Mouse (Mus musculus) skeletal muscle tissue, postnatal 0 days (tissue): ENCODE measurements around the gene 2610507B11Rik. TPM values are rescaled to one million over a fixed set of nuclear protein-coding genes. Genes with fewer than 3 reads are reported as not detected.

Experiments used
- polyA plus RNA-seq: library from polyadenylated mRNA; unstranded; fragments of >200 nt; fragmentation: Nextera tagmentation; extraction: Ambion mirVana; gene quantifications from 2 replicates; pipeline ENCODE4 v1.2.1, GENCODE M21; 2015

Gene 2610507B11Rik
- polyA plus RNA-seq, result 46.6 and 58.7 TPM in 2 replicates

GRCm38 (mm10) chr11:78261380-78262352, at the start of gene 2610507B11Rik:
2610507B11Rik (plus strand) TSS chr11:78261752.

GRCm38 (mm10) chr11:78245627-78246317, 15.8 kb upstream of the 2610507B11Rik start, which contains the start of the genes Sdf2 and Supt6:
Sdf2 (plus strand) TSS chr11:78245746.
Supt6 (minus strand) TSS chr11:78245987.

GRCm38 (mm10) chr11:78290654-78291053, 29.1 kb downstream of the 2610507B11Rik start, which contains the start of gene BC030499:
BC030499 (plus strand) TSS chr11:78290841.

GRCm38 (mm10) chr11:78301357-78302084, 40.0 kb downstream of the 2610507B11Rik start, which contains the start of gene Spag5:
Spag5 (plus strand) TSS chr11:78301529.

GRCm38 (mm10) chr11:78322860-78323259, 61.3 kb downstream of the 2610507B11Rik start, which contains the start of gene Aldoc:
Aldoc (plus strand) TSS chr11:78322968.

GRCm38 (mm10) chr11:78327634-78328511, 66.3 kb downstream of the 2610507B11Rik start, which contains the start of gene Pigs:
Pigs (plus strand) TSS chr11:78328415.

Other genes starting within 250 kb of the 2610507B11Rik start
- gene Dhrs13, start 229.5 kb upstream of the 2610507B11Rik start, polyA plus RNA-seq, result 8.0 and 8.3 TPM in 2 replicates
- 58.3 and 63.6 TPM in 2 replicates for gene Flot2, start 223.8 kb upstream of the 2610507B11Rik start, polyA plus RNA-seq
- 20.3 and 21.2 TPM in 2 replicates for gene Eral1, start 181.4 kb upstream of the 2610507B11Rik start, polyA plus RNA-seq
- gene Fam222b, start 167.1 kb upstream of the 2610507B11Rik start, polyA plus RNA-seq, result 5.8 and 6.6 TPM in 2 replicates
- 30.7 and 34.6 TPM in 2 replicates for gene Traf4, start 96.2 kb upstream of the 2610507B11Rik start, polyA plus RNA-seq
- gene Nek8, start 85.1 kb upstream of the 2610507B11Rik start, polyA plus RNA-seq, result 6.9 and 7.1 TPM in 2 replicates
- gene Tlcd1, start 85.0 kb upstream of the 2610507B11Rik start, polyA plus RNA-seq, result 13.1 and 22.3 TPM in 2 replicates
- 975 and 1,027 TPM in 2 replicates for gene Rpl23a, start 78.2 kb upstream of the 2610507B11Rik start, polyA plus RNA-seq
- gene Rab34, start 73.3 kb upstream of the 2610507B11Rik start, polyA plus RNA-seq, result 48.1 and 67.0 TPM in 2 replicates
- 1.5 and 5.8 TPM in 2 replicates for gene Proca1, start 68.4 kb upstream of the 2610507B11Rik start, polyA plus RNA-seq
- gene Sdf2, start 16.0 kb upstream of the 2610507B11Rik start, polyA plus RNA-seq, result 61.6 and 66.7 TPM in 2 replicates
- gene Supt6, start 15.8 kb upstream of the 2610507B11Rik start, polyA plus RNA-seq, result 11.2 and 12.2 TPM in 2 replicates
- gene BC030499, start 29.1 kb downstream of the 2610507B11Rik start, polyA plus RNA-seq, result 0.09 TPM in 1 of 2 replicates, not detected in the other
- 6.5 and 6.9 TPM in 2 replicates for gene Spag5, start 39.8 kb downstream of the 2610507B11Rik start, polyA plus RNA-seq
- gene Aldoc, start 61.2 kb downstream of the 2610507B11Rik start, polyA plus RNA-seq, result 3.1 and 3.3 TPM in 2 replicates
- 26.4 and 29.1 TPM in 2 replicates for gene Pigs, start 66.7 kb downstream of the 2610507B11Rik start, polyA plus RNA-seq
- 13.8 and 21.2 TPM in 2 replicates for gene Unc119, start 81.7 kb downstream of the 2610507B11Rik start, polyA plus RNA-seq
- gene Foxn1, start 124.8 kb downstream of the 2610507B11Rik start, polyA plus RNA-seq, result 0.06 TPM in 1 of 2 replicates, not detected in the other
- 0.05 and 0.09 TPM in 2 replicates for gene Slc13a2, start 160.5 kb downstream of the 2610507B11Rik start, polyA plus RNA-seq
- 3.1 and 4.9 TPM in 2 replicates for gene Slc46a1, start 203.9 kb downstream of the 2610507B11Rik start, polyA plus RNA-seq
- gene Sarm1, start 236.0 kb downstream of the 2610507B11Rik start, polyA plus RNA-seq, result 0.16 and 0.18 TPM in 2 replicates
- 14.2 and 14.8 TPM in 2 replicates for gene Vtn, start 237.3 kb downstream of the 2610507B11Rik start, polyA plus RNA-seq
- not detected in 2 replicates for gene Sebox, start 241.7 kb downstream of the 2610507B11Rik start, polyA plus RNA-seq